In genomic region chr4:152959627-152960230, GRCm38 (mm10) we compare ENCODE assay signal across 13 mouse cellular contexts.
A peak's percentile ranks its signal among the peaks of the same experiment; 100 is the strongest.
DNase-seq lines count a peak whose midpoint lies in the region; ATAC-seq and TF ChIP-seq lines count a peak whose summit lies in the region.
"Had no signal": no experiment of that assay in that cellular context is flagged by ENCODE, and none has a peak within 500 bp of the region (broad histone marks: within the 10 kb centered on the region; RNA-seq: fewer than 3 reads in every experiment).

No protein-coding gene starts in this region.

- intact Hi-C loops in gastrocnemius, adult 2 months (cut with DNase I) = no loop called here

- peaks cover 12% of the 10 kb centered on the region for H3K4me1 ChIP-seq in hindbrain, embryonic 15.5 days (replicated peaks)
- H3K4me1 ChIP-seq in hindbrain, embryonic 11.5 days (replicated peaks; ENCODE audit: control insufficient read depth, insufficient read depth, low read length) = no peaks in the 10 kb centered on the region; the same call in 1 of the 2 replicates
- no peaks in the 10 kb centered on the region for H3K4me1 ChIP-seq in heart, embryonic 10.5 days
- H3K4me1 ChIP-seq: megakaryocyte, embryonic 14.5 days; stomach, embryonic 15.5 days had no signal

- no peaks in the 10 kb centered on the region for H3K36me3 ChIP-seq in hindbrain, embryonic 15.5 days
- H3K36me3 ChIP-seq in hindbrain, embryonic 11.5 days (ENCODE audit: control insufficient read depth, insufficient read depth, low read length) = no peaks in the 10 kb centered on the region
- no peaks in the 10 kb centered on the region for H3K36me3 ChIP-seq in heart, embryonic 10.5 days
- H3K36me3 ChIP-seq: stomach, embryonic 15.5 days had no signal

- DNase-seq in hindbrain, embryonic 11.5 days (ENCODE audit: low spot score) = no peak
- peak; percentile 26 to 29 for DNase-seq in frontal cortex, postnatal 25 days (ENCODE audit: low spot score in 2 of 2)
- peak; percentile 42 to 47 for DNase-seq in layer of hippocampus, postnatal 36 days
- DNase-seq in right cerebral cortex, postnatal 10 days (ENCODE audit: low spot score in 2 of 2) = peak; percentile 56 to 71
- no peak for DNase-seq in gastrocnemius, adult 2 months
- no peak for DNase-seq in urinary bladder, postnatal 25 days (ENCODE audit: low spot score)
- no peak for DNase-seq in heart, embryonic 10.5 days (ENCODE audit: low spot score)
- DNase-seq: embryo, embryonic 11 days had no signal

- H3K27ac ChIP-seq in hindbrain, embryonic 15.5 days (replicated peaks) = 0 out of 2 replicates have a peak overlapping the region, but pooled peaks have one; percentile 3
- H3K27ac ChIP-seq in hindbrain, embryonic 11.5 days (ENCODE audit: low read depth, low read length) = no peak overlapping the region
- no peak overlapping the region for H3K27ac ChIP-seq in gastrocnemius, adult 2 months
- H3K27ac ChIP-seq in heart, embryonic 10.5 days = no peak overlapping the region
- H3K27ac ChIP-seq: stomach, embryonic 15.5 days had no signal

- no peaks in the 10 kb centered on the region for H3K9me3 ChIP-seq in hindbrain, embryonic 15.5 days
- H3K9me3 ChIP-seq in hindbrain, embryonic 11.5 days (ENCODE audit: control insufficient read depth, low read length) = no peaks in the 10 kb centered on the region
- no peaks in the 10 kb centered on the region for H3K9me3 ChIP-seq in heart, embryonic 10.5 days
- H3K9me3 ChIP-seq: stomach, embryonic 15.5 days had no signal

- TF ChIP-seq CTCF in gastrocnemius, adult 2 months (IDR thresholded peaks at IDR 0.05) = no peak

- H3K4me3 ChIP-seq in hindbrain, embryonic 15.5 days = no peak overlapping the region
- no peak overlapping the region for H3K4me3 ChIP-seq in hindbrain, embryonic 11.5 days (ENCODE audit: low read depth, low read length)
- H3K4me3 ChIP-seq in gastrocnemius, adult 2 months = no peak overlapping the region
- H3K4me3 ChIP-seq in heart, embryonic 10.5 days = no peak overlapping the region
- H3K4me3 ChIP-seq: megakaryocyte, embryonic 14.5 days; stomach, embryonic 15.5 days had no signal

- ATAC-seq in hindbrain, embryonic 15.5 days (ENCODE audit: low FRiP score, low read depth) = peak; percentile 55; the same call in 1 of the 2 replicates
- ATAC-seq in hindbrain, embryonic 11.5 days (ENCODE audit: low FRiP score) = no peak

- no peak overlapping the region for H3K4me2 ChIP-seq in hindbrain, embryonic 15.5 days
- H3K4me2 ChIP-seq in hindbrain, embryonic 11.5 days (replicated peaks; ENCODE audit: low read depth, low read length) = no peak overlapping the region
- H3K4me2 ChIP-seq: heart, embryonic 11.5 days; liver, embryonic 11.5 days; stomach, embryonic 15.5 days had no signal

- no peak overlapping the region for H3K9ac ChIP-seq in hindbrain, embryonic 15.5 days
- H3K9ac ChIP-seq in hindbrain, embryonic 11.5 days (ENCODE audit: low read depth, low read length) = no peak overlapping the region
- H3K9ac ChIP-seq: stomach, embryonic 15.5 days had no signal

- 42% methylated on average over 12 of the region's 12 CpGs for WGBS in hindbrain, embryonic 15.5 days
- WGBS in hindbrain, embryonic 11.5 days = 66% methylated on average over 12 of the region's 12 CpGs
- 56% methylated on average over 12 of the region's 12 CpGs for WGBS in heart, embryonic 10.5 days

- no peaks in the 10 kb centered on the region for H3K27me3 ChIP-seq in hindbrain, embryonic 15.5 days
- no peaks in the 10 kb centered on the region for H3K27me3 ChIP-seq in hindbrain, embryonic 11.5 days (ENCODE audit: control insufficient read depth, insufficient read depth, low read length)
- no peaks in the 10 kb centered on the region for H3K27me3 ChIP-seq in heart, embryonic 10.5 days (ENCODE audit: insufficient read depth, poor library complexity, severe bottlenecking)
- H3K27me3 ChIP-seq: megakaryocyte, embryonic 14.5 days; stomach, embryonic 15.5 days had no signal

Comparison
In these comparisons a context has a peak if more than half of its experiments do, and no peak if none do; other contexts are left out.
1. DNase-seq: peak in frontal cortex, postnatal 25 days (2 of 2), layer of hippocampus, postnatal 36 days (2 of 2) and right cerebral cortex, postnatal 10 days (2 of 2); none in hindbrain, embryonic 11.5 days (single experiment), gastrocnemius, adult 2 months (single experiment), urinary bladder, postnatal 25 days (single experiment) and heart, embryonic 10.5 days (single experiment).